Mouse (Mus musculus): ENCODE data around the gene Gbp4.
A peak's percentile ranks its signal among the peaks of the same experiment; 100 is the strongest.
"Not testable (repeated sequence)": the region's sequence is repeated elsewhere in the genome, so short reads cannot be mapped to it uniquely, and the experiment has no call there.

The Gbp4 gene

GRCm38 (mm10) chr5:105139409-105140088 lies at the start of gene Gbp4, which contains the start of the genes Gbp9 and Gbp8:
Gene Gbp4 (minus strand): TSS chr5:105139586.
Gene Gbp9 (minus strand): TSS chr5:105139539.
Gene Gbp8 (minus strand): TSS chr5:105139540.
- DNase-seq: peak; percentile 68 to 76

- no peak for DNase-seq
Observed at GRCm38 (mm10) chr5:105181446-105181845, 42.1 kb upstream of the Gbp4 start.

GRCm38 (mm10) chr5:105156582-105156981 lies 17.2 kb upstream of the Gbp4 start:
- no peak for DNase-seq

GRCm38 (mm10) chr5:105154049-105154448 lies 14.7 kb upstream of the Gbp4 start:
- no peak for DNase-seq

- not testable (repeated sequence) for DNase-seq
Observed at GRCm38 (mm10) chr5:105148062-105148461, 8.7 kb upstream of the Gbp4 start.

- DNase-seq: no peak
Observed at GRCm38 (mm10) chr5:105146447-105146846, 7.1 kb upstream of the Gbp4 start.

GRCm38 (mm10) chr5:105145731-105146130 lies 6.3 kb upstream of the Gbp4 start:
- DNase-seq: peak in 1 of 2 experiments; percentile 33

- not testable (repeated sequence) for DNase-seq
Observed at GRCm38 (mm10) chr5:105140089-105140810, 864 bp upstream of the Gbp4 start.

- no peak for DNase-seq
Observed at GRCm38 (mm10) chr5:105138906-105139305, 480 bp downstream of the Gbp4 start.

- DNase-seq: not testable (repeated sequence)
Observed at GRCm38 (mm10) chr5:105136706-105137304, 2.6 kb downstream of the Gbp4 start.

GRCm38 (mm10) chr5:105121731-105122130 lies 17.7 kb downstream of the Gbp4 start:
- not testable (repeated sequence) for DNase-seq

- DNase-seq: no peak
Observed at GRCm38 (mm10) chr5:105115740-105116139, 23.6 kb downstream of the Gbp4 start.

- peak; percentile 53 to 70 for DNase-seq
Observed at GRCm38 (mm10) chr5:105114696-105115095, 24.7 kb downstream of the Gbp4 start.

- DNase-seq: peak in 1 of 2 experiments; percentile 44
Observed at GRCm38 (mm10) chr5:105113656-105114055, 25.7 kb downstream of the Gbp4 start.

- peak; percentile 67 to 68 for DNase-seq
Observed at GRCm38 (mm10) chr5:105110271-105110852, 29.0 kb downstream of the Gbp4 start.

- peak; percentile 27 to 30 for DNase-seq
Observed at GRCm38 (mm10) chr5:105109775-105110174, 29.6 kb downstream of the Gbp4 start.

- DNase-seq: not testable (repeated sequence)
Observed at GRCm38 (mm10) chr5:105105689-105106088, 33.7 kb downstream of the Gbp4 start.

GRCm38 (mm10) chr5:105081900-105082299 lies 57.5 kb downstream of the Gbp4 start:
- no peak for DNase-seq

GRCm38 (mm10) chr5:105068356-105068755 lies 71.0 kb downstream of the Gbp4 start:
- peak; percentile 58 to 74 for DNase-seq
